Mouse (Mus musculus): ENCODE data around the gene Vsnl1. TPM values are rescaled to one million over a fixed set of nuclear protein-coding genes. Genes with fewer than 3 reads are reported as not detected.

Vsnl1 gene
- total and polyA plus RNA-seq, 2 experiments from 2014 or later = 154 to 225 TPM

DNA sequence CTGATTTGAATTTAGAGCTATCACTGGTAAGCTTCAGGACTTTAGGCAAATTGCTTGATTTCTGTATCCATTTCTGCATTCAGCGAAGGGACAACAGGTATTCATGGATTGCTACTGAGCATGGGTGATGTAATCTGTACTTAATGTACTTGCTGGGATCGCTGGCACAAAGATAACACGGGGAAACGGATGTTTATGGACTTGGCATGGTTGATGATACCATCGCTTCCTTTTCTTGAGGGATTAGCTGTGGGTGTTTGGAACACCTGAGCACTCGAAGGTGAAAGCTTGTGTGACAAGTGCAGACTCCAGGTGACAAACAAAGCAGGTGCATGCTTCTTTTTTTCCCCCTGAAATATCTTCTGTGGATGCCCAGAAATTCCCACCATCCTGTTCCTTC is 18.3 kb downstream of the Vsnl1 start:
- no peak overlapping the region for H3K9ac ChIP-seq (replicated peaks; ENCODE audit: low read length)
- H3K36me3 ChIP-seq (ENCODE audit: insufficient read depth, low read length) = no peaks in the 10 kb centered on the region
- H3K9me3 ChIP-seq (ENCODE audit: low read length) = no peaks in the 10 kb centered on the region
- H3K27ac ChIP-seq = no peak overlapping the region
- DNase-seq (ENCODE audit: low spot score) (no peak), ATAC-seq (no peak)
- WGBS = 83% methylated on average over 6 of the region's 6 CpGs
- no peaks in the 10 kb centered on the region for H3K27me3 ChIP-seq (ENCODE audit: insufficient read depth, low read length)
- no peak overlapping the region for H3K4me3 ChIP-seq (ENCODE audit: low read length)
- no peak overlapping the region for H3K4me2 ChIP-seq (ENCODE audit: low read depth, low read length)
- H3K4me1 ChIP-seq (ENCODE audit: insufficient read depth, low read length) = no peaks in the 10 kb centered on the region
- TF ChIP-seq CTCF (IDR thresholded peaks at IDR 0.05; ENCODE audit: low read depth) = no peak

DNA sequence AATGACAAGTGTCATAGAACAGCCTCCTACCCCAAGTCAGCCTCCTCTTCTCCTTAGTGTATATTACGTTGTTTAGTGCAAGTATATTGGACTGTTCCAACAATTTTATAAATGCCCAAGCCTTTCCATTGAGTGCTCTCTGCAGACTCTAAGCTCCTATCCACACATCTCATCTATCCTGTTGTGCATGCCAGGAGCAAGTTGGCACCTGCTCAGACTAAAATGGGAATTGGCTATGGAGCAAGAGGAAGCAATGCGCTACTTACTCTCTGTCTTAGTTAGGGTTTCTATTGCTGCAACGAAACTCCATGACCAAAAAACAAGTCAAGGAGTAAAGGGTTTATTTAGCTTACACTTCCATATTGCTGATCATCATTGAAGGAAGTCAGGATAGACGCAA is 28.7 kb downstream of the Vsnl1 start:
- H3K4me3 ChIP-seq (ENCODE audit: low read length) = no peak overlapping the region
- no peak overlapping the region for H3K4me2 ChIP-seq (ENCODE audit: low read depth, low read length)
- DNase-seq (ENCODE audit: low spot score) (no peak), ATAC-seq (no peak)
- H3K9ac ChIP-seq (replicated peaks; ENCODE audit: low read length) = no peak overlapping the region
- H3K4me1 ChIP-seq (ENCODE audit: insufficient read depth, low read length) = no peaks in the 10 kb centered on the region
- H3K9me3 ChIP-seq (ENCODE audit: low read length) = no peaks in the 10 kb centered on the region
- no peak for TF ChIP-seq CTCF (IDR thresholded peaks at IDR 0.05; ENCODE audit: low read depth)
- WGBS = 91% methylated on average over 4 of the region's 4 CpGs
- no peak overlapping the region for H3K27ac ChIP-seq
- no peaks in the 10 kb centered on the region for H3K27me3 ChIP-seq (ENCODE audit: insufficient read depth, low read length)
- no peaks in the 10 kb centered on the region for H3K36me3 ChIP-seq (ENCODE audit: insufficient read depth, low read length)

DNA sequence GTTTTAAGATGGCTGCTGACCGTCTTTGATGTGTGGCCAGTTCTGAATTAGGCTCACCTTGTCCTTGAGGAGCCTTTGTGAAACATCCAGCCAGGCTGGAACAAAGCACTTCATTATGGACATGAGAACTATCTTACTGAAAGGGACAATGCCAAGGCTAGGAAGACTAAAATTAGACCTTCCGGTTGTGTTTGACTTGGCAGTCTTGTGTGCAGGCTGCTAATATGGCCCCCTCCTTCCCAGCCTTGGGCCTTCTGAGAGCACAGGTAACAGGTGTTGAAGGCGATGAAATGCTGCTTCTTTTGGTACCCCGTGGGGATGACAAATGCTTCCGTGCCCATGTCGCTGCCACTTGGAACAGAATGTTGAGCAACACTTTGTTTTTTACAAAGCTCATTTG is 37.6 kb downstream of the Vsnl1 start:
- no peak overlapping the region for H3K4me2 ChIP-seq (ENCODE audit: low read depth, low read length)
- ATAC-seq (no peak), DNase-seq (ENCODE audit: low spot score) (no peak)
- no peaks in the 10 kb centered on the region for H3K9me3 ChIP-seq (ENCODE audit: low read length)
- TF ChIP-seq CTCF (IDR thresholded peaks at IDR 0.05; ENCODE audit: low read depth) = no peak
- no peak overlapping the region for H3K4me3 ChIP-seq (ENCODE audit: low read length)
- H3K27me3 ChIP-seq (ENCODE audit: insufficient read depth, low read length) = no peaks in the 10 kb centered on the region
- WGBS = 87% methylated on average over 6 of the region's 6 CpGs
- no peak overlapping the region for H3K9ac ChIP-seq (replicated peaks; ENCODE audit: low read length)
- no peak overlapping the region for H3K27ac ChIP-seq
- no peaks in the 10 kb centered on the region for H3K4me1 ChIP-seq (ENCODE audit: insufficient read depth, low read length)
- H3K36me3 ChIP-seq (ENCODE audit: insufficient read depth, low read length) = no peaks in the 10 kb centered on the region

DNA sequence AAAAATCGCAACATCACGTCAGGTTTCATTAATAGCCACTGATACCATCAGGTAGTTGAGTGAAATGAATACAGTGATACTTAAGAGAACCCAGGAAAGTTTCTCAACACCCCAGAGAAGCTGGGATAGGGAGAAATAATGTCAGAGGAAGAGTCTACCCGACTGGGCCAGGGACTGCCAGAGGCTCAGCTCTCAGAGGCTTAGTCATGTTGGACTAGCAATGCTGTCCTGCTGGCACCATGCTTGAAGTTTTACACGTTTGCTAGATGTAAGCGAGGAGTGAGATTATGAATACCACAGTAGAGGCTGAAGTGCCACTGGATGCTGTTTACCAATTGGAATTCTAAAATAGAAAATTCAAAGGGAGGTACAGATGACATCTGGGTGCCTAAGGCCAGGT is 39.4 kb downstream of the Vsnl1 start:
- Histone ChIP-seq H3K4me3 (ENCODE audit: low read length) (no peak overlapping the region), H3K27me3 (ENCODE audit: insufficient read depth, low read length) (no peaks in the 10 kb centered on the region), H3K9ac (replicated peaks; ENCODE audit: low read length) (no peak overlapping the region), H3K27ac (no peak overlapping the region), H3K4me1 (ENCODE audit: insufficient read depth, low read length) (no peaks in the 10 kb centered on the region), H3K4me2 (ENCODE audit: low read depth, low read length) (no peak overlapping the region), H3K9me3 (ENCODE audit: low read length) (no peaks in the 10 kb centered on the region), H3K36me3 (ENCODE audit: insufficient read depth, low read length) (no peaks in the 10 kb centered on the region)
- ATAC-seq = no peak
- no peak for DNase-seq (ENCODE audit: low spot score)
- TF ChIP-seq CTCF (IDR thresholded peaks at IDR 0.05; ENCODE audit: low read depth) = no peak
- 82% methylated on average over 5 of the region's 5 CpGs for WGBS

DNA sequence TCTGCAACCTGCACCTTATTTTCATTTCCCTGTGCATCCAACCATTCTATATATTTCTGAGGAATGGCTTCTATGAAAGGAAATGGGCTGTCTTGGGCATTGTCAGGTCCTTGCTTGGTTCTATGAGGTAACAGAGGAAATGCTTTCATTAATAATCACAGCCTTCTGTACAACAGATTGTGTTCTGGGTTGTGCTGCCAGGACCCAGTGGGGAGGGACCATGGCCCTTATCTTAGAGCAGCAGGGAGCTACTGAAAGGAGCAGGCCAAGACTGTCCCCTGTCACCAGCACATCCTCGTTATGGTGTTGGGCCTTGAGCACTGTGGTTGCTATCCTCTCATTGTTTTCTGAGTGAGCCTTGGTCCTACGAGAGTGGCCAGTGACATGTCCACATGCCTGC is 40.9 kb downstream of the Vsnl1 start:
- TF ChIP-seq CTCF (IDR thresholded peaks at IDR 0.05; ENCODE audit: low read depth) = no peak
- Histone ChIP-seq H3K4me1 (ENCODE audit: insufficient read depth, low read length) (peaks cover 5% of the 10 kb centered on the region; the same call in 1 of the 2 replicates), H3K27ac (no peak overlapping the region), H3K9me3 (ENCODE audit: low read length) (no peaks in the 10 kb centered on the region), H3K27me3 (ENCODE audit: insufficient read depth, low read length) (no peaks in the 10 kb centered on the region), H3K9ac (replicated peaks; ENCODE audit: low read length) (no peak overlapping the region), H3K36me3 (ENCODE audit: insufficient read depth, low read length) (no peaks in the 10 kb centered on the region), H3K4me2 (ENCODE audit: low read depth, low read length) (no peak overlapping the region), H3K4me3 (ENCODE audit: low read length) (no peak overlapping the region)
- 62% methylated on average over 2 of the region's 2 CpGs for WGBS
- DNase-seq (ENCODE audit: low spot score) (no peak), ATAC-seq (no peak)

DNA sequence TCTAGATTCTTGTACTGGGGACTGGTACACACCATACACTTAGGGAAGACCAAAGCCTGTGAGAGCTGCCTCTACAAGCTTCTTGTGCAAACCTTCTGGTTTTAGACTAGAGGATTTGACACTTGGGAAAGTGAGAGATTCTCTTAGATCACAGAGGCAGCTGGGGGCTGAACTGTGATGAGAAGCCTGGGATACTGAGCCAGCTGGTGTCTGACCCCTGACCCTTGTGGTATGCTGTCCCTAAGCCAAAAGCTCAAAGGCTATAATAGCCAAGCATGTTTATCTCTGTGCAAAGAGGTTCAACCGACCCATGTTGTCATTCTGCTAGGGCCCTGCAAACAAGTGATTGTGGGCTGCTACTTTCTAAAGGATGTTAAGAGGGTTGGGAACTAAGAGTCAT is 43.9 kb downstream of the Vsnl1 start:
- no peak for TF ChIP-seq CTCF (IDR thresholded peaks at IDR 0.05; ENCODE audit: low read depth)
- no peaks in the 10 kb centered on the region for H3K9me3 ChIP-seq (ENCODE audit: low read length)

DNA sequence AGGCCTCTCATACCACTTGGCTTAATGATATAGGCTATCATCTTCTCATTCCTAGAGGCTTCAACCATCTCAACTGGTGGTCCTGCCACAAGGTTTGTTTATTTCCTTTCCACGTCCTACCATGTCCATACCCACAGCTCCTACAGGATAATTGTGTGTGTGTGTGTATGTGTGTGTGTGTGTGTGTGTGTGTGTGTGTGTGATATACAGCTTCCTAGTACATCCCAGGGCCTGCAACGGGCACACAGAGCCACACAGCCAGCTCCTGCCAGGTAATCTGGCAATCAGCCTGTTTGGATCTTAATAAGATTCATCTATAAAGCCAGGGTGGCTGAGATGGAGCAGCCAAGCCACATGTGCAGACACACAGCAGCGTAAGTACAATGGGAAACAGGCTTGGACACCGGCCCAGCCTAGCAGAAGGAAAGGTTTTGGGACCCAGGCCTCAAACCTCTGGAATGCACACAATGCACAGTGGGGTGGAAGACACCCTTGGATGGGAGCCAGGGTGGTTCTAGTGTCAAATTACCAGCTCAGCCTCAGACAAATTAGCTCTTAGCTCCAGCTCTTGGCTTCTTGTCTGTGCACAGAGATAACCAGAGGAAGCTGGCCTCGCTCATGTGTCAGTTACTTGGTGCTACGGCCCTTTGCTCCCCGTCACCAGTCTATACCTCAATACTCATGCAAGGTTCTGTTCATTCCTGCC is 45.0 kb downstream of the Vsnl1 start:
- DNase-seq (ENCODE audit: low spot score) = peak; percentile 60
- Histone ChIP-seq H3K4me1 (ENCODE audit: insufficient read depth, low read length) (peaks cover 5% of the 10 kb centered on the region; the same call in 1 of the 2 replicates), H3K4me3 (ENCODE audit: low read length) (no peak overlapping the region), H3K27ac (no peak overlapping the region), H3K9ac (replicated peaks; ENCODE audit: low read length) (no peak overlapping the region), H3K9me3 (ENCODE audit: low read length) (no peaks in the 10 kb centered on the region), H3K36me3 (ENCODE audit: insufficient read depth, low read length) (no peaks in the 10 kb centered on the region), H3K27me3 (ENCODE audit: insufficient read depth, low read length) (no peaks in the 10 kb centered on the region), H3K4me2 (ENCODE audit: low read depth, low read length) (no peak overlapping the region)
- WGBS = 41% methylated on average over 7 of the region's 7 CpGs
- ATAC-seq = peak; percentile 72; the same call in 1 of the 2 replicates
- TF ChIP-seq CTCF (IDR thresholded peaks at IDR 0.05; ENCODE audit: low read depth) = no peak

More for the DNA sequence above, 43.9 kb downstream of the Vsnl1 start:
- Histone ChIP-seq H3K4me2 (ENCODE audit: low read depth, low read length) (no peak overlapping the region), H3K36me3 (ENCODE audit: insufficient read depth, low read length) (no peaks in the 10 kb centered on the region), H3K9ac (replicated peaks; ENCODE audit: low read length) (no peak overlapping the region), H3K4me3 (ENCODE audit: low read length) (no peak overlapping the region), H3K27me3 (ENCODE audit: insufficient read depth, low read length) (no peaks in the 10 kb centered on the region), H3K27ac (no peak overlapping the region), H3K4me1 (ENCODE audit: insufficient read depth, low read length) (peaks cover 5% of the 10 kb centered on the region; the same call in 1 of the 2 replicates)
- 43% methylated on average over 1 of the region's 1 CpGs for WGBS
- DNase-seq (ENCODE audit: low spot score) (no peak), ATAC-seq (no peak)
